Mouse (Mus musculus) CH12.LX (cell line): ENCODE measurements around the gene Bmi1. TPM values are rescaled to one million over a fixed set of nuclear protein-coding genes. Genes with fewer than 3 reads are reported as not detected.

Experiments used
- DNase-seq: peaks from one replicate; pipeline ENCODE4 v3.0.0-alpha.2; 2013; ENCODE audit errors: extremely low read depth
- H3K27ac ChIP-seq: 2 replicates; pipeline ENCODE4 v1.5.1; 2012; ENCODE audit warnings: low read depth, mild to moderate bottlenecking, control low read depth, moderate library complexity; ENCODE audit not compliant: insufficient read depth
- H3K27me3 ChIP-seq: replicated peaks from 2 replicates; pipeline ENCODE3; 2012; ENCODE audit warnings: inconsistent platforms
- H3K36me3 ChIP-seq, 2 experiments: replicated peaks in 1 of 2; 2 replicates each; pipeline versions ENCODE3 to v1.6.1; 2012; ENCODE audit warnings: inconsistent platforms in 1 of 2, low read length in 1 of 2, mild to moderate bottlenecking in 1 of 2, mixed read lengths in 1 of 2, moderate library complexity in 1 of 2; ENCODE audit not compliant: control insufficient read depth in 1 of 2, insufficient read depth in 1 of 2
- H3K4me1 ChIP-seq, 2 experiments: 2 replicates each; pipeline ENCODE4 v1.6.1; 2012; ENCODE audit warnings: inconsistent platforms in 1 of 2, moderate library complexity in 1 of 2; ENCODE audit not compliant: insufficient read depth in 2 of 2, control insufficient read depth in 1 of 2
- H3K4me2 ChIP-seq: 2 replicates; pipeline ENCODE4 v1.6.1; 2012; ENCODE audit warnings: low read depth, mild to moderate bottlenecking, control low read depth; ENCODE audit not compliant: poor library complexity, insufficient read depth, severe bottlenecking
- H3K4me3 ChIP-seq, 3 experiments: fragments of 150-350 bp in 1 of 3; sonication (generic) in 1 of 3; replicated peaks in 1 of 3; 2 replicates each; pipeline versions ENCODE3 to v1.5.1; 2011 to 2012; ENCODE audit warnings: low read depth in 2 of 3, low read length in 2 of 3, mild to moderate bottlenecking in 2 of 3, moderate library complexity in 2 of 3, control low read depth in 1 of 3, improper control_type of control experiment in 1 of 3, inconsistent platforms in 1 of 3, mixed read lengths in 1 of 3; ENCODE audit not compliant: poor library complexity in 1 of 3
- H3K79me2 ChIP-seq: replicated peaks from 2 replicates; pipeline ENCODE4 v1.6.1; 2012; ENCODE audit warnings: mild to moderate bottlenecking, moderate library complexity; ENCODE audit not compliant: control insufficient read depth, poor library complexity, insufficient read depth, severe bottlenecking; ENCODE audit errors: extremely low read depth
- H3K9ac ChIP-seq: 2 replicates; pipeline ENCODE4 v1.6.1; 2012; ENCODE audit warnings: low read depth, mild to moderate bottlenecking, control low read depth, moderate library complexity; ENCODE audit not compliant: insufficient read depth
- H3K9me3 ChIP-seq: replicated peaks from 2 replicates; pipeline ENCODE3; 2012; ENCODE audit warnings: low read length, inconsistent platforms, mixed read lengths
- CHD1 ChIP-seq: IDR thresholded peaks from 2 replicates; pipeline ENCODE4 v1.6.1; 2012; ENCODE audit warnings: low read depth, low read length, improper control_type of control experiment, inconsistent platforms
- CHD2 ChIP-seq: IDR thresholded peaks from 2 replicates; pipeline ENCODE4 v1.6.1; 2011; ENCODE audit warnings: low read length, improper control_type of control experiment
- E2F4 ChIP-seq: IDR thresholded peaks from 2 replicates; pipeline ENCODE4 v1.6.1; 2011; ENCODE audit warnings: low read depth, low read length, improper control_type of control experiment; ENCODE audit not compliant: insufficient replicate concordance
- ETS1 ChIP-seq: conservative IDR thresholded peaks from 2 replicates; pipeline ENCODE4 v1.6.1; 2012; ENCODE audit warnings: low read depth, mild to moderate bottlenecking, inconsistent platforms, low read length, improper control_type of control experiment, moderate library complexity
- HCFC1 ChIP-seq: IDR thresholded peaks from 2 replicates; pipeline ENCODE4 v1.6.1; 2012; ENCODE audit warnings: low read depth, mild to moderate bottlenecking, inconsistent platforms, low read length, improper control_type of control experiment
- KAT2A ChIP-seq: IDR thresholded peaks from 2 replicates; pipeline ENCODE4 v1.6.1; 2012; ENCODE audit warnings: low read length, improper control_type of control experiment, inconsistent platforms; ENCODE audit not compliant: insufficient replicate concordance
- MAX ChIP-seq: IDR thresholded peaks from 2 replicates; pipeline ENCODE4 v1.6.1; 2011; ENCODE audit warnings: low read length, improper control_type of control experiment
- MEF2A ChIP-seq: IDR thresholded peaks from 2 replicates; pipeline ENCODE4 v1.6.1; 2014; ENCODE audit warnings: low read depth, mild to moderate bottlenecking, inconsistent platforms, low read length, improper control_type of control experiment, borderline replicate concordance
- MXI1 ChIP-seq: IDR thresholded peaks from 2 replicates; pipeline ENCODE4 v1.6.1; 2011; ENCODE audit warnings: mild to moderate bottlenecking, low read depth, low read length, improper control_type of control experiment
- NELFE ChIP-seq: IDR thresholded peaks from 2 replicates; pipeline ENCODE4 v1.6.1; 2011; ENCODE audit warnings: low read depth, low read length, improper control_type of control experiment
- SIN3A ChIP-seq: IDR thresholded peaks from 2 replicates; pipeline ENCODE4 v1.6.1; 2012; ENCODE audit warnings: low read length, improper control_type of control experiment, inconsistent platforms
- SMC3 ChIP-seq: IDR thresholded peaks from 2 replicates; pipeline ENCODE4 v1.6.1; 2011; ENCODE audit warnings: low read depth, low read length, improper control_type of control experiment
- TBP ChIP-seq: conservative IDR thresholded peaks from 2 replicates; pipeline ENCODE4 v1.6.1; 2011; ENCODE audit warnings: low read depth, low read length, improper control_type of control experiment
- TCF12 ChIP-seq: IDR thresholded peaks from 2 replicates; pipeline ENCODE4 v1.6.1; 2014; ENCODE audit warnings: low read depth, mild to moderate bottlenecking, inconsistent platforms, low read length, improper control_type of control experiment
- UBTF ChIP-seq: IDR thresholded peaks from 2 replicates; pipeline ENCODE4 v1.6.1; 2012; ENCODE audit warnings: low read depth, mild to moderate bottlenecking, inconsistent platforms, low read length, improper control_type of control experiment, moderate library complexity
- USF1 ChIP-seq: IDR thresholded peaks from 2 replicates; pipeline ENCODE4 v1.6.1; 2014; ENCODE audit warnings: low read depth, mild to moderate bottlenecking, inconsistent platforms, low read length, improper control_type of control experiment
- USF2 ChIP-seq: conservative IDR thresholded peaks from 2 replicates; pipeline ENCODE4 v1.6.1; 2011; ENCODE audit warnings: low read depth, low read length, improper control_type of control experiment
- ZC3H11A ChIP-seq: IDR thresholded peaks from 2 replicates; pipeline ENCODE4 v1.6.1; 2012; ENCODE audit warnings: low read depth, mild to moderate bottlenecking, inconsistent platforms, low read length, improper control_type of control experiment
- ZKSCAN1 ChIP-seq: IDR thresholded peaks from 2 replicates; pipeline ENCODE4 v1.6.1; 2012; ENCODE audit warnings: low read depth, inconsistent platforms, low read length, improper control_type of control experiment, borderline replicate concordance
- ZMIZ1 ChIP-seq: IDR thresholded peaks from 2 replicates; pipeline ENCODE4 v1.6.1; 2012; ENCODE audit warnings: low read depth, mild to moderate bottlenecking, inconsistent platforms, low read length, improper control_type of control experiment
- ZNF384 ChIP-seq: IDR thresholded peaks from 2 replicates; pipeline ENCODE4 v1.6.1; 2012; ENCODE audit warnings: low read depth, low read length, improper control_type of control experiment, inconsistent platforms
- dilution Hi-C: fragments of 300-500 bp; cut with MboI; formaldehyde crosslinking; loops from 2 replicates; pipeline ENCODE4 v1.14.3; 2020; ENCODE audit warnings: low sequenced_read_pairs; ENCODE audit not compliant: extremely low pct_unique_long_range_greater_than_20kb, extremely low pct_ligation_motif_present
- in situ Hi-C: fragments of 300-500 bp; cut with MboI; formaldehyde crosslinking; loops from 3 replicates; pipeline ENCODE4 v1.14.3; 2019; ENCODE audit warnings: low sequenced_read_pairs, low pct_ligation_motif_present, low pct_unique_long_range_greater_than_20kb, mixed read lengths
- polyA plus RNA-seq: library from polyadenylated mRNA; unstranded; fragments of >175 nt; gene quantifications from 2 replicates; pipeline ENCODE4 v1.2.1, GENCODE M21; 2012; ENCODE audit warnings: low read depth; ENCODE audit not compliant: insufficient read length
- total RNA-seq, 2 experiments: library from RNA; depleted of rRNA; stranded (reverse); fragments of 300-350 nt in 1 of 2; fragments of >200 nt in 1 of 2; gene quantifications; 2 replicates each; pipeline ENCODE4 v1.2.3; 2012 to 2014

Gene Bmi1
- total and polyA plus RNA-seq, 3 experiments: 38.6 to 87.0 (median 51.0) TPM

DNA sequence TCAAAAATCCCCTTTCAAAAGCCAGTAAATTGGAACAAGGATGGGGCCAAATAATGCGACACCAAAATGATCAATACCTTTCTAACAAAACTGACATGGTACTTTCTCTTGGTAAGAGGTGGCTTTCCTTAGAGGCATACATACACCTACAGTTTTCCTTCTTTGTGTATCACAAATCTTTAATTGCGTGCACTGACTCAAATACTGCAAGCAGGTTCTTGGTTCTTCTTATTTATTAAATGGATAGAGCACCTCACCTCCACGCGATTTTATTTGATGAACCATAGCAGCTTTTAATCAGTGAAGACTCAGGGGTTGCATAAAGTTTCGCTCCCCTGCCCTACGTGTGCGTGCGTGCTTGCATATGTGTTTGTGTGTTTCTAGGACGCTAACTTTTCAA is 13.9 kb downstream of the Bmi1 start:
- Histone ChIP-seq H3K27me3 (peaks cover 25% of the 10 kb centered on the region), H3K9me3 (peaks cover 13% of the 10 kb centered on the region), H3K36me3 (no peaks in the 10 kb centered on the region), H3K4me3 (no peak overlapping the region), H3K79me2 (no peaks in the 10 kb centered on the region), H3K4me1 (peaks cover 4 to 17% of the 10 kb centered on the region in 2 experiments; a peak in 3 of 4 replicates), H3K27ac (no peak overlapping the region), H3K4me2 (no peak overlapping the region), H3K9ac (no peak overlapping the region)
- dilution Hi-C loops: no loop called here
- no peak for DNase-seq
- TF ChIP-seq HCFC1: no peak
- no peak for TF ChIP-seq ZC3H11A
- TF ChIP-seq ETS1: no peak
- TF ChIP-seq E2F4: no peak
- no peak for TF ChIP-seq USF2
- no peak for TF ChIP-seq CHD1
- TF ChIP-seq ZKSCAN1: no peak
- TF ChIP-seq ZMIZ1: no peak
- in situ Hi-C loops: loop anchor here (25.0 kb wide), 2 partner anchors 303 to 653 kb away; partner anchors contain the start of genes A930004D18Rik, Dnajc1 and Skida1

- in situ Hi-C loops (loop anchor here (25.0 kb wide), 2 partner anchors 305 to 655 kb away; partner anchors contain the start of genes A930004D18Rik, Dnajc1 and Skida1), dilution Hi-C loops (no loop called here)
- Histone ChIP-seq H3K36me3 (no peaks in the 10 kb centered on the region), H3K79me2 (no peaks in the 10 kb centered on the region), H3K27me3 (peaks cover 25% of the 10 kb centered on the region), H3K4me3 (no peak overlapping the region), H3K27ac (no peak overlapping the region), H3K4me2 (no peak overlapping the region), H3K4me1 (peaks cover 1 to 14% of the 10 kb centered on the region in 2 experiments; a peak in 3 of 4 replicates), H3K9me3 (peaks cover 13% of the 10 kb centered on the region), H3K9ac (no peak overlapping the region)
- DNase-seq: no peak
- TF ChIP-seq E2F4: no peak
- TF ChIP-seq UBTF: no peak
- TF ChIP-seq USF1: no peak
- no peak for TF ChIP-seq ZMIZ1
- TF ChIP-seq KAT2A: no peak
- TF ChIP-seq SIN3A: no peak
- no peak for TF ChIP-seq MXI1
- no peak for TF ChIP-seq SMC3
- TF ChIP-seq TCF12: no peak
- no peak for TF ChIP-seq CHD2
- no peak for TF ChIP-seq NELFE
- no peak for TF ChIP-seq ZNF384
- TF ChIP-seq MEF2A: no peak
- no peak for TF ChIP-seq TBP
- no peak for TF ChIP-seq MAX
- TF ChIP-seq ZKSCAN1: no peak
Measured at GRCm38 (mm10) chr2:18692031-18692430, 15.2 kb downstream of the Bmi1 start.
